In genomic region chr15:31224135-31224761, GRCm38 (mm10) we compare ENCODE assay signal across 8 mouse cellular contexts. TPM values are rescaled to one million over a fixed set of nuclear protein-coding genes. Genes with fewer than 3 reads are reported as not detected.
A peak's percentile ranks its signal among the peaks of the same experiment; 100 is the strongest.
DNase-seq lines count a peak whose midpoint lies in the region; ATAC-seq lines count a peak whose summit lies in the region.

Gene Dap (plus strand): TSS chr15:31224314.

- ATAC-seq in megakaryocyte progenitor cell, adult 5-6 weeks (replicated peaks; ENCODE audit: poor library complexity): peak; percentile 92

- peak; percentile 94 for DNase-seq in adipocyte (ENCODE audit: low spot score)
- peak; percentile 99 for DNase-seq in embryo, embryonic 10 days (ENCODE audit: low spot score)
- peak; percentile 98 for DNase-seq in gastrocnemius, postnatal 10 days
- DNase-seq in induced T-regulatory cell, adult 2 months (ENCODE audit: low read depth): peak; percentile 96
- DNase-seq in left cerebral cortex, adult 9 months (ENCODE audit: low spot score in 2 of 2): peak; percentile 91 to 97
- peak; percentile 98 for DNase-seq in right cerebral cortex, postnatal 14 days
- DNase-seq in urinary bladder, postnatal 36 days (ENCODE audit: low spot score in 2 of 2): peak; percentile 94 to 98

RNA-seq across cellular contexts. Expression of gene Dap, which starts in this region (rescaled TPM):
- total RNA-seq in gastrocnemius, postnatal 10 days (2021): 10 to 100 TPM; 41.3 to 52.9 TPM
- total RNA-seq in megakaryocyte progenitor cell, adult 5-6 weeks (2015): 98.8 and 118 TPM in 2 replicates
- 82.2 and 87.6 TPM in 2 replicates for total RNA-seq in megakaryocyte progenitor cell, adult 5-6 weeks (2017)

Comparison
In these comparisons a context has a peak if more than half of its experiments do, and no peak if none do; other contexts are left out.
1. Peak in every context shown above with its lines: DNase-seq and ATAC-seq.